14 mouse cellular contexts compared by ENCODE assay signal in genomic region chr10:79877757-79878156, GRCm38 (mm10). TPM values are rescaled to one million over a fixed set of nuclear protein-coding genes. Genes with fewer than 3 reads are reported as not detected.
DNase-seq lines count a peak whose midpoint lies in the region; ATAC-seq and TF ChIP-seq lines count a peak whose summit lies in the region.
"Had no signal": no experiment of that assay in that cellular context is flagged by ENCODE, and none has a peak within 500 bp of the region (broad histone marks: within the 10 kb centered on the region; RNA-seq: fewer than 3 reads in every experiment).

No protein-coding gene starts in this region.

- H3K36me3 ChIP-seq in intestine, postnatal 0 days (ENCODE audit: control insufficient read depth, insufficient read depth) = no peaks in the 10 kb centered on the region
- no peaks in the 10 kb centered on the region for H3K36me3 ChIP-seq in intestine, embryonic 15.5 days
- no peaks in the 10 kb centered on the region for H3K36me3 ChIP-seq in liver, embryonic 11.5 days (ENCODE audit: control insufficient read depth, insufficient read depth, low read length)
- H3K36me3 ChIP-seq: embryonic facial prominence, embryonic 15.5 days had no signal

- TF ChIP-seq CTCF in intestine, postnatal 0 days (IDR thresholded peaks at IDR 0.05; ENCODE audit: low read depth) = no peak

- 0 out of 2 replicates have a peak, but pooled peaks cover 12% of the 10 kb centered on the region for H3K27me3 ChIP-seq in intestine, postnatal 0 days (replicated peaks; ENCODE audit: control insufficient read depth, insufficient read depth, low read length)
- no peaks in the 10 kb centered on the region; the same call in 1 of the 2 replicates for H3K27me3 ChIP-seq in intestine, embryonic 15.5 days (replicated peaks)
- H3K27me3 ChIP-seq in liver, embryonic 11.5 days (replicated peaks; ENCODE audit: control insufficient read depth, insufficient read depth, low read length) = peaks cover 12% of the 10 kb centered on the region

- H3K4me1 ChIP-seq in intestine, postnatal 0 days (replicated peaks; ENCODE audit: control insufficient read depth, insufficient read depth, low read length) = 0 out of 2 replicates have a peak, but pooled peaks cover 2% of the 10 kb centered on the region
- H3K4me1 ChIP-seq in intestine, embryonic 15.5 days (replicated peaks) = peaks cover 49% of the 10 kb centered on the region
- H3K4me1 ChIP-seq in liver, embryonic 11.5 days (replicated peaks; ENCODE audit: control insufficient read depth, insufficient read depth, low read length) = peaks cover 42% of the 10 kb centered on the region

- H3K4me2 ChIP-seq in intestine, postnatal 0 days (replicated peaks; ENCODE audit: low read depth) = no peak overlapping the region; the same call in 1 of the 2 replicates
- no peak overlapping the region for H3K4me2 ChIP-seq in intestine, embryonic 15.5 days (replicated peaks)
- H3K4me2 ChIP-seq in liver, embryonic 11.5 days = peak overlapping the region; percentile 41
- H3K4me2 ChIP-seq: embryonic facial prominence, embryonic 15.5 days had no signal

- peak overlapping the region; percentile 50; the same call in 1 of the 2 replicates for H3K27ac ChIP-seq in intestine, postnatal 0 days (ENCODE audit: low read depth, low read length)
- H3K27ac ChIP-seq in intestine, embryonic 15.5 days = no peak overlapping the region
- peak overlapping the region; percentile 59 for H3K27ac ChIP-seq in liver, embryonic 11.5 days (ENCODE audit: low read depth, low read length)
- H3K27ac ChIP-seq: embryonic facial prominence, embryonic 15.5 days had no signal

- no peaks in the 10 kb centered on the region for H3K9me3 ChIP-seq in intestine, postnatal 0 days (ENCODE audit: control insufficient read depth)
- no peaks in the 10 kb centered on the region for H3K9me3 ChIP-seq in intestine, embryonic 15.5 days
- no peaks in the 10 kb centered on the region for H3K9me3 ChIP-seq in liver, embryonic 11.5 days (ENCODE audit: control insufficient read depth, low read length)
- H3K9me3 ChIP-seq: embryonic facial prominence, embryonic 15.5 days had no signal

- 59% methylated on average over 12 of the region's 12 CpGs for WGBS in intestine, postnatal 0 days
- 56% methylated on average over 12 of the region's 12 CpGs for WGBS in intestine, embryonic 15.5 days
- 32% methylated on average over 12 of the region's 12 CpGs for WGBS in liver, embryonic 11.5 days

- no peak for DNase-seq in liver, embryonic 11.5 days (ENCODE audit: low spot score)
- DNase-seq in right cerebral cortex, postnatal 14 days = no peak
- no peak for DNase-seq in left cerebral cortex, postnatal 4 days
- DNase-seq: midbrain, embryonic 14.5 days; thymus, postnatal 14 days had no signal

- no peak overlapping the region for H3K4me3 ChIP-seq in intestine, postnatal 0 days (ENCODE audit: low read depth, low read length)
- H3K4me3 ChIP-seq in intestine, embryonic 15.5 days (replicated peaks) = no peak overlapping the region
- H3K4me3 ChIP-seq in liver, embryonic 11.5 days (ENCODE audit: low read depth, low read length) = no peak overlapping the region
- H3K4me3 ChIP-seq: embryonic facial prominence, embryonic 15.5 days had no signal

- intact Hi-C loops in left cerebral cortex, postnatal 4 days (cut with DNase I) = no loop called here

- ATAC-seq in intestine, postnatal 0 days = no peak
- no peak for ATAC-seq in intestine, embryonic 15.5 days
- ATAC-seq in granulocyte monocyte progenitor cell, adult 5-6 weeks (replicated peaks; ENCODE audit: poor library complexity, severe bottlenecking) = peak; percentile 66
- no peak for ATAC-seq in liver, embryonic 11.5 days (replicated peaks; ENCODE audit: low FRiP score)
- ATAC-seq in monocyte, adult 5-6 weeks (replicated peaks; ENCODE audit: insufficient number of reproducible peaks, low FRiP score, low TSS enrichment, poor library complexity, severe bottlenecking) = 0 out of 2 replicates have a peak, but pooled peaks have one; percentile 34
- ATAC-seq in activated CD4-positive, CD25-positive, alpha-beta regulatory T cell, adult 4 months = no peak

- H3K9ac ChIP-seq in intestine, postnatal 0 days (ENCODE audit: low read depth, low read length) = no peak overlapping the region
- H3K9ac ChIP-seq in intestine, embryonic 15.5 days = no peak overlapping the region
- H3K9ac ChIP-seq in liver, embryonic 11.5 days (ENCODE audit: low read depth, low read length) = peak overlapping the region; percentile 7; the same call in 1 of the 2 replicates
- H3K9ac ChIP-seq: embryonic facial prominence, embryonic 15.5 days had no signal

RNA-seq across cellular contexts. Expression of gene Plppr3, which starts 3.3 kb away (rescaled TPM):
- 6.2 and 7.2 TPM in 2 replicates for polyA plus RNA-seq in intestine, postnatal 0 days (2015; fragmentation: Nextera tagmentation; extraction: Ambion mirVana)
- 31.3 and 32.7 TPM in 2 replicates for polyA plus RNA-seq in intestine, embryonic 15.5 days (2015; fragmentation: Nextera tagmentation; extraction: Ambion mirVana)
- total RNA-seq in granulocyte monocyte progenitor cell, adult 5-6 weeks (2014; fragmentation: Nextera tagmentation) = 72.1 and 111 TPM in 2 replicates
- 91.6 and 112 TPM in 2 replicates for total RNA-seq in granulocyte monocyte progenitor cell, adult 5-6 weeks (2017)
- 17.6 and 20.9 TPM in 2 replicates for polyA plus RNA-seq in liver, embryonic 11.5 days (2014; fragmentation: Nextera tagmentation; extraction: Ambion mirVana)
- total RNA-seq in monocyte, adult 5-6 weeks (2017) = 0.95 TPM in 1 of 3 replicates, not detected in the others
- 1 to 10 TPM; 1.6 to 2.1 TPM for polyA plus RNA-seq in activated CD4-positive, CD25-positive, alpha-beta regulatory T cell, adult 4 months (2017; shearing (Covaris generic))
- total RNA-seq in left cerebral cortex, postnatal 4 days (2021) = 100 to 1,000 TPM; 277 to 305 TPM

RNA-seq across cellular contexts. Expression of gene Prtn3, which starts 3.5 kb away (rescaled TPM):
- polyA plus RNA-seq in intestine, postnatal 0 days (2015; fragmentation: Nextera tagmentation; extraction: Ambion mirVana) = 1.1 TPM in 2 replicates
- polyA plus RNA-seq in intestine, embryonic 15.5 days (2015; fragmentation: Nextera tagmentation; extraction: Ambion mirVana) = 3.7 and 3.9 TPM in 2 replicates
- total RNA-seq in granulocyte monocyte progenitor cell, adult 5-6 weeks (2014; fragmentation: Nextera tagmentation) = 2,258 and 3,780 TPM in 2 replicates
- 1,097 and 1,536 TPM in 2 replicates for total RNA-seq in granulocyte monocyte progenitor cell, adult 5-6 weeks (2017)
- polyA plus RNA-seq in liver, embryonic 11.5 days (2014; fragmentation: Nextera tagmentation; extraction: Ambion mirVana) = 50.9 and 52.4 TPM in 2 replicates
- total RNA-seq in monocyte, adult 5-6 weeks (2017) = not detected in 3 replicates
- polyA plus RNA-seq in activated CD4-positive, CD25-positive, alpha-beta regulatory T cell, adult 4 months (2017; shearing (Covaris generic)) = not detected
- 1 to 10 TPM; 6.9 to 7.0 TPM for total RNA-seq in left cerebral cortex, postnatal 4 days (2021)

RNA-seq across cellular contexts. Expression of gene Elane, which starts 8.3 kb away (rescaled TPM):
- polyA plus RNA-seq in intestine, postnatal 0 days (2015; fragmentation: Nextera tagmentation; extraction: Ambion mirVana) = not detected in 2 replicates
- polyA plus RNA-seq in intestine, embryonic 15.5 days (2015; fragmentation: Nextera tagmentation; extraction: Ambion mirVana) = 1.1 and 2.6 TPM in 2 replicates
- total RNA-seq in granulocyte monocyte progenitor cell, adult 5-6 weeks (2014; fragmentation: Nextera tagmentation) = 5,751 and 6,009 TPM in 2 replicates
- total RNA-seq in granulocyte monocyte progenitor cell, adult 5-6 weeks (2017) = 2,814 and 3,772 TPM in 2 replicates
- 11.1 and 11.8 TPM in 2 replicates for polyA plus RNA-seq in liver, embryonic 11.5 days (2014; fragmentation: Nextera tagmentation; extraction: Ambion mirVana)
- total RNA-seq in monocyte, adult 5-6 weeks (2017) = not detected in 3 replicates
- polyA plus RNA-seq in activated CD4-positive, CD25-positive, alpha-beta regulatory T cell, adult 4 months (2017; shearing (Covaris generic)) = not detected
- not detected for total RNA-seq in left cerebral cortex, postnatal 4 days (2021)
- total RNA-seq: ES-E14; left cerebral cortex, postnatal 10 days had no signal
- polyA plus RNA-seq: heart, postnatal 0 days; midbrain, embryonic 14.5 days had no signal

RNA-seq across cellular contexts. Expression of gene Cfd, which starts 12.9 kb away (rescaled TPM):
- not detected in 2 replicates for polyA plus RNA-seq in intestine, postnatal 0 days (2015; fragmentation: Nextera tagmentation; extraction: Ambion mirVana)
- polyA plus RNA-seq in intestine, embryonic 15.5 days (2015; fragmentation: Nextera tagmentation; extraction: Ambion mirVana) = not detected in 2 replicates
- 1.6 and 4.5 TPM in 2 replicates for total RNA-seq in granulocyte monocyte progenitor cell, adult 5-6 weeks (2014; fragmentation: Nextera tagmentation)
- not detected in 2 replicates for total RNA-seq in granulocyte monocyte progenitor cell, adult 5-6 weeks (2017)
- not detected in 2 replicates for polyA plus RNA-seq in liver, embryonic 11.5 days (2014; fragmentation: Nextera tagmentation; extraction: Ambion mirVana)
- not detected in 3 replicates for total RNA-seq in monocyte, adult 5-6 weeks (2017)
- polyA plus RNA-seq in activated CD4-positive, CD25-positive, alpha-beta regulatory T cell, adult 4 months (2017; shearing (Covaris generic)) = not detected
- total RNA-seq in left cerebral cortex, postnatal 4 days (2021) = not detected
- total RNA-seq: ES-E14; left cerebral cortex, postnatal 10 days had no signal
- polyA plus RNA-seq: embryonic facial prominence, embryonic 15.5 days; heart, postnatal 0 days; midbrain, embryonic 14.5 days had no signal

RNA-seq across cellular contexts. Expression of gene Ptbp1, which starts 23.5 kb away (rescaled TPM):
- polyA plus RNA-seq in intestine, postnatal 0 days (2015; fragmentation: Nextera tagmentation; extraction: Ambion mirVana) = 86.9 and 92.2 TPM in 2 replicates
- polyA plus RNA-seq in intestine, embryonic 15.5 days (2015; fragmentation: Nextera tagmentation; extraction: Ambion mirVana) = 307 and 314 TPM in 2 replicates
- 497 and 526 TPM in 2 replicates for total RNA-seq in granulocyte monocyte progenitor cell, adult 5-6 weeks (2014; fragmentation: Nextera tagmentation)
- total RNA-seq in granulocyte monocyte progenitor cell, adult 5-6 weeks (2017) = 211 and 216 TPM in 2 replicates
- 329 and 336 TPM in 2 replicates for polyA plus RNA-seq in liver, embryonic 11.5 days (2014; fragmentation: Nextera tagmentation; extraction: Ambion mirVana)
- 55.7 to 124 TPM (median 78.8 TPM) in 3 replicates for total RNA-seq in monocyte, adult 5-6 weeks (2017)
- 100 to 1,000 TPM in 1 of 2 experiments, 10 to 100 TPM in 1; 94.0 to 159 TPM for polyA plus RNA-seq in activated CD4-positive, CD25-positive, alpha-beta regulatory T cell, adult 4 months (2017; shearing (Covaris generic))
- 10 to 100 TPM; 91.7 to 92.7 TPM for total RNA-seq in left cerebral cortex, postnatal 4 days (2021)

Comparison
In these comparisons a context has a peak if more than half of its experiments do, and no peak if none do; other contexts are left out.
1. ATAC-seq: peak in granulocyte monocyte progenitor cell, adult 5-6 weeks (single experiment) and monocyte, adult 5-6 weeks (single experiment); none in intestine, postnatal 0 days (single experiment), intestine, embryonic 15.5 days (single experiment), liver, embryonic 11.5 days (single experiment) and activated CD4-positive, CD25-positive, alpha-beta regulatory T cell, adult 4 months (single experiment).
2. RNA of gene Prtn3, which starts 3.5 kb away (polyA plus RNA-seq): 50.9 to 52.4 TPM in liver, embryonic 11.5 days; 3.7 to 3.9 TPM in intestine, embryonic 15.5 days, 1.1 TPM in intestine, postnatal 0 days and not detected in activated CD4-positive, CD25-positive, alpha-beta regulatory T cell, adult 4 months; every median in the first group is over 10 times any median in the second.